Mouse (Mus musculus): Measurements from ENCODE around the gene Hebp1.

- TF ChIP-seq CTCF (IDR thresholded peaks at IDR 0.05; ENCODE audit: low read depth) = no peak
- peak; percentile 89 for TF ChIP-seq EP300 (IDR thresholded peaks at IDR 0.05; ENCODE audit: low read depth)
Measured at GRCm38 (mm10) chr6:135166712-135167111, 31.1 kb downstream of the Hebp1 start.
